In the genomic region with DNA sequence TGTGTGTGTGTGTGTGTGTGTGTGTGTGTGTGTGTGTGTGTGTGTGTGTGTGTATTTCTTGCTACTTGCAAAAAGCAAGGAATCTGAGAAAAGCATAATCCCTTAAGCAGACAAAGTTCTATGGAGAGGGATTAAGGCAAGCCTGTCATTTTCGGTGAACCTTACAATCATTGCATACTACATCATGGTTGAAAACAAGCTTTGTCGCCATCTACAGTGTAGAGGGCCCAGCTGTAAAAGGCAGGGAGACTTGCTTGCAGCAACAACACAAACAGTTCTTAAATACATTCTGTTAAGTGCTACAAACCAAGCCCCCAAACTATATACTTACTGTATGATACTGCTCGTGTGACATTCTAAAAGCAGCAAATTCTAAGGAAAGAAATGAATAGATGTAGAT, we compare ENCODE assay signal across 23 mouse cellular contexts.
A peak's percentile ranks its signal among the peaks of the same experiment; 100 is the strongest.
DNase-seq lines count a peak whose midpoint lies in the region; TF ChIP-seq lines count a peak whose summit lies in the region.
"Had no signal": no experiment of that assay in that cellular context is flagged by ENCODE, and none has a peak within 500 bp of the region (broad histone marks: within the 10 kb centered on the region; RNA-seq: fewer than 3 reads in every experiment).

No protein-coding gene starts in this region.

- no peak overlapping the region for H3K4me3 ChIP-seq in heart, adult 2 months
- no peak overlapping the region for H3K4me3 ChIP-seq in heart, embryonic 10.5 days
- H3K4me3 ChIP-seq: embryonic facial prominence, embryonic 10.5 days; hindbrain, embryonic 12.5 days; liver, embryonic 13.5 days; midbrain, embryonic 15.5 days; myocyte; neural tube, embryonic 13.5 days had no signal

- H3K79me2 ChIP-seq in heart, adult 2 months (replicated peaks; ENCODE audit: control insufficient read depth, insufficient read depth, low read length): no peaks in the 10 kb centered on the region

- TF ChIP-seq CTCF in heart, adult 2 months (IDR thresholded peaks at IDR 0.05): peak; percentile 57

- H3K36me3 ChIP-seq in heart, adult 2 months (ENCODE audit: control insufficient read depth, insufficient read depth, low read length): no peaks in the 10 kb centered on the region
- H3K36me3 ChIP-seq in heart, embryonic 10.5 days: no peaks in the 10 kb centered on the region
- H3K36me3 ChIP-seq: embryonic facial prominence, embryonic 10.5 days; G1E; hindbrain, embryonic 12.5 days; liver, embryonic 13.5 days; midbrain, embryonic 15.5 days; neural tube, embryonic 13.5 days had no signal

- TF ChIP-seq EP300 in heart, adult 2 months (IDR thresholded peaks at IDR 0.05; ENCODE audit: insufficient read depth, low read depth, low read length): no peak

- no peaks in the 10 kb centered on the region for H3K4me1 ChIP-seq in heart, adult 2 months (ENCODE audit: control insufficient read depth, insufficient read depth, low read length)
- no peaks in the 10 kb centered on the region for H3K4me1 ChIP-seq in heart, embryonic 10.5 days
- H3K4me1 ChIP-seq: embryonic facial prominence, embryonic 10.5 days; hindbrain, embryonic 12.5 days; liver, embryonic 13.5 days; midbrain, embryonic 15.5 days; neural tube, embryonic 13.5 days had no signal

- DNase-seq in heart, adult 2 months: no peak
- no peak for DNase-seq in heart, embryonic 10.5 days (ENCODE audit: low spot score)
- peak; percentile 4 to 20 for DNase-seq in layer of hippocampus, postnatal 14 days (ENCODE audit: low spot score in 2 of 2)
- no peak for DNase-seq in layer of hippocampus, adult 18-20 months (ENCODE audit: low spot score in 2 of 2)
- DNase-seq in right cerebral cortex, adult 2 months (ENCODE audit: low spot score in 2 of 2): peak; percentile 6 to 10
- DNase-seq in right cerebral cortex, postnatal 25 days: no peak
- peak; percentile 8 for DNase-seq in telencephalon, adult 2 months (ENCODE audit: low read depth, low spot score)
- DNase-seq: adrenal gland, adult 8-10 months; B cell, adult 2 months; cerebellum, adult 8-10 months; kidney, adult 2 months; kidney, postnatal 10 days; liver, embryonic 13.5 days; lung, adult 2 months; lung, postnatal 14 days; retina, postnatal 1 day had no signal

- no peak overlapping the region for H3K9ac ChIP-seq in heart, adult 2 months (ENCODE audit: low read depth, low read length)
- H3K9ac ChIP-seq: hindbrain, embryonic 12.5 days; liver, embryonic 13.5 days; midbrain, embryonic 15.5 days; neural tube, embryonic 13.5 days had no signal

- H3K27me3 ChIP-seq in heart, adult 2 months (ENCODE audit: control insufficient read depth, insufficient read depth, low read length): no peaks in the 10 kb centered on the region
- H3K27me3 ChIP-seq in heart, embryonic 10.5 days (ENCODE audit: insufficient read depth, poor library complexity, severe bottlenecking): no peaks in the 10 kb centered on the region
- H3K27me3 ChIP-seq: CH12.LX; hindbrain, embryonic 12.5 days; liver, embryonic 13.5 days; midbrain, embryonic 15.5 days; neural tube, embryonic 13.5 days had no signal

- intact Hi-C loops in heart, adult 2 months (cut with DNase I): no loop called here

- no peak for TF ChIP-seq POLR2A in heart, adult 2 months (IDR thresholded peaks at IDR 0.05; ENCODE audit: insufficient read depth, low read depth, low read length)

- H3K27ac ChIP-seq in heart, adult 2 months: no peak overlapping the region
- H3K27ac ChIP-seq in heart, embryonic 10.5 days: no peak overlapping the region
- H3K27ac ChIP-seq: embryonic facial prominence, embryonic 10.5 days; hindbrain, embryonic 12.5 days; liver, embryonic 13.5 days; midbrain, embryonic 15.5 days; neural tube, embryonic 13.5 days had no signal

- no peaks in the 10 kb centered on the region for H3K9me3 ChIP-seq in heart, embryonic 10.5 days
- H3K9me3 ChIP-seq: embryonic facial prominence, embryonic 10.5 days; hindbrain, embryonic 12.5 days; liver, embryonic 13.5 days; midbrain, embryonic 15.5 days; neural tube, embryonic 13.5 days had no signal

- WGBS in heart, adult 2 months: 74% methylated on average over 3 of the region's 3 CpGs
- 70% methylated on average over 3 of the region's 3 CpGs for WGBS in heart, embryonic 10.5 days

Comparison
In these comparisons a context has a peak if more than half of its experiments do, and no peak if none do; other contexts are left out.
1. DNase-seq: peak in layer of hippocampus, postnatal 14 days (2 of 2), right cerebral cortex, adult 2 months (2 of 2) and telencephalon, adult 2 months (single experiment); none in heart, adult 2 months (0 of 2), heart, embryonic 10.5 days (single experiment), layer of hippocampus, adult 18-20 months (0 of 2) and right cerebral cortex, postnatal 25 days (single experiment).